Mouse (Mus musculus) heart, postnatal 0 days (tissue): ENCODE data around the gene Pdgfra. TPM values are rescaled to one million over a fixed set of nuclear protein-coding genes. Genes with fewer than 3 reads are reported as not detected.

Experiments used
- ATAC-seq: fragments of 200-750 bp; cut with Nextera tagmentation; 2 replicates; pipeline ENCODE4 v1.8.0; 2017; ENCODE audit warnings: low read depth, moderate number of reproducible peaks, moderate library complexity; ENCODE audit not compliant: insufficient read depth
- DNase-seq: peaks from one replicate; pipeline ENCODE4 v3.0.0-alpha.2; 2016; ENCODE audit warnings: low spot score
- H3K27ac ChIP-seq: fragments of 300-500 bp; sonication (generic); 2 replicates; pipeline ENCODE4 v1.5.1; 2014; ENCODE audit warnings: low read depth, mild to moderate bottlenecking
- H3K27me3 ChIP-seq: fragments of 300-500 bp; sonication (generic); 2 replicates; pipeline ENCODE4 v1.6.1; 2014; ENCODE audit warnings: low read length, mixed read lengths; ENCODE audit not compliant: control insufficient read depth, insufficient read depth
- H3K36me3 ChIP-seq: fragments of 300-500 bp; sonication (generic); replicated peaks from 2 replicates; pipeline ENCODE4 v1.6.1; 2014; ENCODE audit warnings: low read length, mixed read lengths; ENCODE audit not compliant: control insufficient read depth, insufficient read depth
- H3K4me1 ChIP-seq: fragments of 300-500 bp; sonication (generic); 2 replicates; pipeline ENCODE4 v1.6.1; 2014; ENCODE audit warnings: antibody characterized with exemption; ENCODE audit not compliant: control insufficient read depth, insufficient read depth
- H3K4me2 ChIP-seq: fragments of 300-500 bp; sonication (generic); 2 replicates; pipeline ENCODE4 v1.6.1; 2014; ENCODE audit warnings: low read depth, mild to moderate bottlenecking, low read length, moderate library complexity
- H3K4me3 ChIP-seq: fragments of 300-500 bp; sonication (generic); 2 replicates; pipeline ENCODE4 v1.5.1; 2014; ENCODE audit warnings: low read depth, low read length
- H3K9ac ChIP-seq: fragments of 300-500 bp; sonication (generic); replicated peaks from 2 replicates; pipeline ENCODE4 v1.6.1; 2014; ENCODE audit warnings: low read depth, low read length, mixed read lengths
- H3K9me3 ChIP-seq: fragments of 300-500 bp; sonication (generic); replicated peaks from 2 replicates; pipeline ENCODE4 v1.6.1; 2016; ENCODE audit warnings: low read length; ENCODE audit not compliant: control insufficient read depth
- CTCF ChIP-seq: IDR thresholded peaks from 2 replicates; pipeline ENCODE4 v1.5.1; 2016; ENCODE audit warnings: antibody characterized with exemption, control low read depth, low read depth
- EP300 ChIP-seq: IDR thresholded peaks from 2 replicates; pipeline ENCODE4 v1.6.1; 2016; ENCODE audit warnings: antibody characterized with exemption, low read depth
- WGBS: fragments of 180-500 bp; shearing (Covaris S2); extraction: QIAGEN DNeasy Blood & Tissue Kit; methylation state at CpG from one replicate; pipeline ENCODE4 v1.1.7; 2014; 5-methylcytosine and 5-hydroxymethylcytosine counted together
- polyA plus RNA-seq: library from polyadenylated mRNA; unstranded; fragments of >200 nt; fragmentation: Nextera tagmentation; extraction: Ambion mirVana; gene quantifications from 2 replicates; pipeline ENCODE4 v1.2.1, GENCODE M21; 2015
- total RNA-seq: library from RNA; depleted of rRNA; stranded (reverse); fragments of >200 nt; gene quantifications from 2 replicates; pipeline ENCODE4 v1.2.3, GENCODE M21; 2014; ENCODE audit warnings: low replicate concordance

The Pdgfra gene
- total and polyA plus RNA-seq, 2 experiments from 2014 or later: 6.1 to 25.3 TPM

DNA sequence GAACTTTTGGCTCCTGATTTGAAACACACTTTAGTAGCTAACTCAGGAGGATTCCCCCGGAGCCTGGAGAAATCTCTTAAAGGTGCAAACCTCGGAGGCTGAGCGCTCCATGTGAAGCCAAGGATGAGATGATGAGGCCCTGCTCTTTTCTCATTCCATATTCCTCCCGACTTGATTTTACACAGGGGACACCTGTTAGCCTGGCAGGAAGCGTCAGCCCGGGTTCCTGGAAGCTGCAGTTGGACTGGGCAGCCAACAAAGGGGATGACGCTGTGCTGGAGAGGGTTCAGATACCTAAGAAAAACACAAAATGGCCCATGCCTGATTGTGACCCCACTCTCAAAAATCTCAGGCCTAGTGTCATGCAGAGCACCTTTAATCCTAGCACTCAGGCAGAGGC, 17.4 kb upstream of the Pdgfra start:
- H3K9me3 ChIP-seq: no peaks in the 10 kb centered on the region
- TF ChIP-seq CTCF: no peak
- TF ChIP-seq EP300: no peak
- H3K36me3 ChIP-seq: no peaks in the 10 kb centered on the region
- WGBS: 78% methylated on average over 7 of the region's 7 CpGs
- H3K4me1 ChIP-seq: no peaks in the 10 kb centered on the region
- DNase-seq (no peak), ATAC-seq (no peak)
- H3K4me3 ChIP-seq: no peak overlapping the region
- peaks cover 3% of the 10 kb centered on the region for H3K27me3 ChIP-seq
- H3K4me2 ChIP-seq: no peak overlapping the region
- H3K27ac ChIP-seq: no peak overlapping the region
- H3K9ac ChIP-seq: no peak overlapping the region

DNA sequence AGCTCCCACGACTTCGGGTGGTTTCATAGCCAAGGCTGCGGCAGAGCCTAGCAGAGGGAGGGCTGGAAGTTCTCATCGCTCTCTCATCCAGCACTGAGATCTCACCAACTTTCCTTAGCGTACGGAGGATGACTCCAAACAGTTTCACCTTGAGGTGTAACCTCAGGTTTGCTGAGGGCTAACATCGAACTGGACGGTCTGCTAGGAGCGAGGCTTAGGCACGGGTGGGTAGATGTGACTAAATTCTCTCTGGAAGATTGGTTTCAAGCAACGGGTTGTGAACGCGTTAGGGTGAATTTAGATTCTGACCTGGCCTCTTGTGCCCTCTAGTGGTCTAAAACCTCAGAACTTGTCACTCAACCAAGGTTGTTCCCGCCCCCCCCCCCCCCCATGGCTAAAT, 9.0 kb upstream of the Pdgfra start:
- TF ChIP-seq EP300: no peak
- peak; percentile 65 for TF ChIP-seq CTCF
- 2% methylated on average over 14 of the region's 14 CpGs for WGBS
- Histone ChIP-seq H3K27me3 (peaks cover 58% of the 10 kb centered on the region), H3K4me1 (no peaks in the 10 kb centered on the region), H3K4me2 (peak overlapping the region; percentile 56), H3K9me3 (no peaks in the 10 kb centered on the region), H3K4me3 (peak overlapping the region; percentile 34), H3K27ac (no peak overlapping the region), H3K9ac (no peak overlapping the region; the same call in 1 of the 2 replicates), H3K36me3 (no peaks in the 10 kb centered on the region)
- ATAC-seq: peak; percentile 44; the same call in 1 of the 2 replicates
- peak; percentile 66 for DNase-seq

DNA sequence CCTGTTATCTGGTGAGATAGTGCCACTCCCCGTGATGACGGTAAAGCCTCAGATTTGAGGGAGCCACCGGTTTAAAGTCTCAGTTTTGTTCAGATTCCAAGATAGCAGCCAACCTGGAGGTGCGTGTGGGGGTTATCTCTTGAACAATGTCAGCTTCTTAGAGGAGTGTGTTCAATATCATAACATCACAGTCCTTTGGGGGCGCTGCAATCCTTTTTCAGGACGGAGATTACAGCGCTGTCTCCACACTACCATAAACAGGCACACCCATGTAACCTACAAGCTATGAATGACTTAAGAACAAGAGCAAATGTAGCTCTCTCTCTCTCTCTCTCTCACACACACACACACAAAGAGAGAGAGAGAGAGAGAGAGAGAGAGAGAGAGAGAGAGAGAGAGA, 8.3 kb upstream of the Pdgfra start:
- ATAC-seq (no peak), DNase-seq (no peak)
- H3K36me3 ChIP-seq: no peaks in the 10 kb centered on the region
- no peak overlapping the region for H3K4me3 ChIP-seq
- no peak for TF ChIP-seq EP300
- TF ChIP-seq CTCF: no peak
- peaks cover 65% of the 10 kb centered on the region for H3K27me3 ChIP-seq
- 23% methylated on average over 7 of the region's 7 CpGs for WGBS
- no peaks in the 10 kb centered on the region for H3K9me3 ChIP-seq
- no peak overlapping the region for H3K9ac ChIP-seq
- H3K4me1 ChIP-seq: no peaks in the 10 kb centered on the region
- no peak overlapping the region for H3K4me2 ChIP-seq
- no peak overlapping the region for H3K27ac ChIP-seq

DNA sequence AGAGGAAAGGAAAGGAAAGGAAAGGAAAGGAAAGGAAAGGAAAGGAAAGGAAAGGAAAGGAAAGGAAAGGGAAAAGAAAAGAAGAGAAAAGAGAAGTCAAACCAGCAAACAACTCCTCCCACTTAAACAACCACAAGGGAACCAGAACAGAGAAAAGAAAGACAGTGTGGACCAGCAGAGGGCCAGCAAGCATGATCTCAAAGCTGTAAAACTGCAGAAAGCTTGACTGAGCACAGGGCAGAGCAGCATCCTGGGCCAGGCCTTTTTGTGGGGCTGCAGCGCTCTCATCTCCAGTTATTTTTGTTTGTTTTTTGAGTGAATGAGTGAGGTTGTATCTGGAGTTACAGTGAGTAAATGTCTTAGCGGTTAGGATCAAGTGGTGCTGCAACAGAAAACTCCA, 6.8 kb upstream of the Pdgfra start:
- Histone ChIP-seq H3K4me3 (no peak overlapping the region), H3K4me1 (no peaks in the 10 kb centered on the region; the same call in 1 of the 2 replicates), H3K36me3 (no peaks in the 10 kb centered on the region), H3K9ac (no peak overlapping the region), H3K9me3 (no peaks in the 10 kb centered on the region), H3K27me3 (peaks cover 74% of the 10 kb centered on the region), H3K27ac (no peak overlapping the region), H3K4me2 (no peak overlapping the region)
- ATAC-seq: no peak
- no peak for TF ChIP-seq CTCF
- TF ChIP-seq EP300: no peak
- 80% methylated on average over 2 of the region's 2 CpGs for WGBS
- no peak for DNase-seq

GRCm38 (mm10) chr5:75146469-75146868, 5.6 kb upstream of the Pdgfra start:
- Histone ChIP-seq H3K9me3 (no peaks in the 10 kb centered on the region), H3K4me2 (no peak overlapping the region), H3K4me3 (no peak overlapping the region), H3K27ac (no peak overlapping the region), H3K9ac (no peak overlapping the region), H3K4me1 (no peaks in the 10 kb centered on the region; the same call in none of the 2 replicates), H3K27me3 (peaks cover 82% of the 10 kb centered on the region), H3K36me3 (no peaks in the 10 kb centered on the region)
- 63% methylated on average over 1 of the region's 1 CpGs for WGBS
- TF ChIP-seq CTCF: no peak
- TF ChIP-seq EP300: no peak
- DNase-seq (no peak), ATAC-seq (no peak)

- ATAC-seq (peak; percentile 17; the same call in 1 of the 2 replicates), DNase-seq (no peak)
- Histone ChIP-seq H3K27ac (peak overlapping the region; percentile 70), H3K9ac (no peak overlapping the region), H3K4me1 (no peaks in the 10 kb centered on the region; the same call in none of the 2 replicates), H3K27me3 (peaks cover 97% of the 10 kb centered on the region), H3K9me3 (no peaks in the 10 kb centered on the region), H3K4me2 (peak overlapping the region; percentile 48), H3K36me3 (no peaks in the 10 kb centered on the region), H3K4me3 (peak overlapping the region; percentile 28)
- TF ChIP-seq CTCF (no peak), EP300 (no peak)
- 5% methylated on average over 30 of the region's 30 CpGs for WGBS
Measured at GRCm38 (mm10) chr5:75148343-75149127, 3.6 kb upstream of the Pdgfra start.
